Mouse (Mus musculus): ENCODE data around the gene Vmac. TPM values are rescaled to one million over a fixed set of nuclear protein-coding genes. Genes with fewer than 3 reads are reported as not detected.

The Vmac gene
- 15.2 and 16.7 TPM in 2 replicates for polyA plus RNA-seq (2015; fragmentation: Nextera tagmentation; extraction: Ambion mirVana)

- H3K9ac ChIP-seq = peak within 1 kb of the TSS; percentile 81
- peak; percentile 69 for ATAC-seq (ENCODE audit: low FRiP score, low read depth)
- peaks cover 15% of the 10 kb centered on the region; the same call in 1 of the 2 replicates for H3K36me3 ChIP-seq
- under 1% methylated on average over 59 of the region's 59 CpGs for WGBS
- H3K4me2 ChIP-seq = peak within 1 kb of the TSS; percentile 63
- H3K4me1 ChIP-seq (replicated peaks) = peaks cover 36% of the 10 kb centered on the region
- H3K9me3 ChIP-seq = no peaks in the 10 kb centered on the region
- peak within 1 kb of the TSS; percentile 63 for H3K4me3 ChIP-seq
- no peaks in the 10 kb centered on the region for H3K27me3 ChIP-seq
- H3K27ac ChIP-seq (replicated peaks) = peak within 1 kb of the TSS; percentile 90
These were observed at the start of gene Vmac, which contains the start of gene Ndufa11 for GRCm38 (mm10) chr17:56717363-56718058. Vmac (minus strand) TSS chr17:56718022. Ndufa11 (plus strand) TSS chr17:56717767.

GRCm38 (mm10) chr17:56766631-56767405 lies 49.0 kb upstream of the Vmac start:
- Histone ChIP-seq H3K9me3 (no peaks in the 10 kb centered on the region), H3K4me2 (no peak overlapping the region), H3K4me3 (no peak overlapping the region), H3K4me1 (replicated peaks) (peaks cover 20% of the 10 kb centered on the region), H3K36me3 (peaks cover 30% of the 10 kb centered on the region), H3K9ac (no peak overlapping the region), H3K27ac (replicated peaks) (no peak overlapping the region), H3K27me3 (no peaks in the 10 kb centered on the region)
- no peak for ATAC-seq (ENCODE audit: low FRiP score, low read depth)
- WGBS = 93% methylated on average over 27 of the region's 27 CpGs

GRCm38 (mm10) chr17:56765431-56765830 lies 47.6 kb upstream of the Vmac start:
- H3K9ac ChIP-seq = peak overlapping the region; percentile 69
- H3K27ac ChIP-seq (replicated peaks) = peak overlapping the region; percentile 97
- no peaks in the 10 kb centered on the region for H3K9me3 ChIP-seq
- peaks cover 26% of the 10 kb centered on the region for H3K4me1 ChIP-seq (replicated peaks)
- ATAC-seq (ENCODE audit: low FRiP score, low read depth) = peak; percentile 12; the same call in 1 of the 2 replicates
- WGBS = 56% methylated on average over 12 of the region's 12 CpGs
- peaks cover 27% of the 10 kb centered on the region for H3K36me3 ChIP-seq
- H3K4me3 ChIP-seq = peak overlapping the region; percentile 66
- H3K27me3 ChIP-seq = 0 out of 2 replicates have a peak, but pooled peaks cover 3% of the 10 kb centered on the region
- peak overlapping the region; percentile 68 for H3K4me2 ChIP-seq

- Histone ChIP-seq H3K9me3 (no peaks in the 10 kb centered on the region), H3K27ac (replicated peaks) (peak within 1 kb of the TSS; percentile 97), H3K27me3 (0 out of 2 replicates have a peak, but pooled peaks cover 4% of the 10 kb centered on the region), H3K36me3 (peaks cover 25% of the 10 kb centered on the region), H3K4me2 (peak within 1 kb of the TSS; percentile 68), H3K9ac (peak within 1 kb of the TSS; percentile 69), H3K4me1 (replicated peaks) (peaks cover 26% of the 10 kb centered on the region), H3K4me3 (peak within 1 kb of the TSS; percentile 66)
- WGBS = 1% methylated on average over 48 of the region's 58 CpGs
- peak; percentile 82 for ATAC-seq (ENCODE audit: low FRiP score, low read depth)
These were observed 46.9 kb upstream of the Vmac start, which contains the start of gene Dus3l for GRCm38 (mm10) chr17:56764474-56765354. Dus3l (plus strand) TSS chr17:56764757.

- Histone ChIP-seq H3K9me3 (no peaks in the 10 kb centered on the region), H3K27ac (replicated peaks) (peak overlapping the region; percentile 97; the same call in 1 of the 2 replicates), H3K4me3 (peak overlapping the region; percentile 66), H3K4me2 (peak overlapping the region; percentile 68), H3K36me3 (peaks cover 17% of the 10 kb centered on the region), H3K9ac (no peak overlapping the region), H3K27me3 (0 out of 2 replicates have a peak, but pooled peaks cover 8% of the 10 kb centered on the region), H3K4me1 (replicated peaks) (peaks cover 26% of the 10 kb centered on the region)
- WGBS = 73% methylated on average over 8 of the region's 8 CpGs
- ATAC-seq (ENCODE audit: low FRiP score, low read depth) = no peak
These were observed 46.0 kb upstream of the Vmac start for GRCm38 (mm10) chr17:56763741-56764250.

- peaks cover 9% of the 10 kb centered on the region for H3K36me3 ChIP-seq
- H3K4me1 ChIP-seq (replicated peaks) = peaks cover 26% of the 10 kb centered on the region
- H3K27me3 ChIP-seq = peaks cover 14% of the 10 kb centered on the region
- H3K27ac ChIP-seq (replicated peaks) = peak overlapping the region; percentile 93
- 42% methylated on average over 27 of the region's 27 CpGs for WGBS
- peak overlapping the region; percentile 50; the same call in 1 of the 2 replicates for H3K9ac ChIP-seq
- H3K4me3 ChIP-seq = 0 out of 2 replicates have a peak overlapping the region, but pooled peaks have one; percentile 46
- no peak for ATAC-seq (ENCODE audit: low FRiP score, low read depth)
- peak overlapping the region; percentile 67 for H3K4me2 ChIP-seq
- H3K9me3 ChIP-seq = no peaks in the 10 kb centered on the region
These were observed 45.2 kb upstream of the Vmac start for GRCm38 (mm10) chr17:56762769-56763731.

- Histone ChIP-seq H3K4me1 (replicated peaks) (peaks cover 34% of the 10 kb centered on the region), H3K27me3 (peaks cover 25% of the 10 kb centered on the region), H3K4me2 (peak overlapping the region; percentile 67), H3K9me3 (no peaks in the 10 kb centered on the region), H3K9ac (peak overlapping the region; percentile 50), H3K27ac (replicated peaks) (peak overlapping the region; percentile 93), H3K4me3 (peak overlapping the region; percentile 46), H3K36me3 (peaks cover 3% of the 10 kb centered on the region; the same call in 1 of the 2 replicates)
- under 1% methylated on average over 27 of the region's 28 CpGs for WGBS
- peak; percentile 53 for ATAC-seq (ENCODE audit: low FRiP score, low read depth)
These were observed 44.2 kb upstream of the Vmac start for GRCm38 (mm10) chr17:56761991-56762410.

GRCm38 (mm10) chr17:56761077-56761476 lies 43.3 kb upstream of the Vmac start:
- Histone ChIP-seq H3K27ac (replicated peaks) (no peak overlapping the region), H3K9ac (no peak overlapping the region), H3K9me3 (no peaks in the 10 kb centered on the region), H3K4me2 (no peak overlapping the region), H3K4me1 (replicated peaks) (peaks cover 38% of the 10 kb centered on the region), H3K4me3 (no peak overlapping the region), H3K27me3 (peaks cover 34% of the 10 kb centered on the region), H3K36me3 (no peaks in the 10 kb centered on the region)
- WGBS = 58% methylated on average over 3 of the region's 3 CpGs
- no peak for ATAC-seq (ENCODE audit: low FRiP score, low read depth)

- no peak overlapping the region for H3K4me2 ChIP-seq
- 42% methylated on average over 7 of the region's 7 CpGs for WGBS
- no peak for ATAC-seq (ENCODE audit: low FRiP score, low read depth)
- H3K27me3 ChIP-seq = peaks cover 52% of the 10 kb centered on the region
- H3K9me3 ChIP-seq = no peaks in the 10 kb centered on the region
- H3K27ac ChIP-seq (replicated peaks) = no peak overlapping the region
- H3K4me3 ChIP-seq = no peak overlapping the region
- H3K36me3 ChIP-seq = no peaks in the 10 kb centered on the region
- H3K4me1 ChIP-seq (replicated peaks) = peaks cover 31% of the 10 kb centered on the region
- no peak overlapping the region for H3K9ac ChIP-seq
These were observed 41.4 kb upstream of the Vmac start for GRCm38 (mm10) chr17:56759261-56759660.

GRCm38 (mm10) chr17:56758132-56758531 lies 40.3 kb upstream of the Vmac start:
- H3K4me2 ChIP-seq = peak overlapping the region; percentile 75
- ATAC-seq (ENCODE audit: low FRiP score, low read depth) = no peak
- no peak overlapping the region for H3K9ac ChIP-seq
- H3K9me3 ChIP-seq = no peaks in the 10 kb centered on the region
- no peak overlapping the region for H3K27ac ChIP-seq (replicated peaks)
- peaks cover 26% of the 10 kb centered on the region for H3K4me1 ChIP-seq (replicated peaks)
- H3K36me3 ChIP-seq = no peaks in the 10 kb centered on the region
- H3K4me3 ChIP-seq = no peak overlapping the region
- peaks cover 64% of the 10 kb centered on the region for H3K27me3 ChIP-seq
- 5% methylated on average over 12 of the region's 12 CpGs for WGBS
